Mouse (Mus musculus) kidney, postnatal 0 days (tissue): ENCODE measurements around the gene Cacna2d3. TPM values are rescaled to one million over a fixed set of nuclear protein-coding genes. Genes with fewer than 3 reads are reported as not detected.

Experiments used
- ATAC-seq: fragments of 200-750 bp; cut with Nextera tagmentation; replicated peaks from 2 replicates; pipeline ENCODE4 v1.8.0; 2017; ENCODE audit warnings: low read depth, moderate number of reproducible peaks, moderate TSS enrichment, moderate library complexity; ENCODE audit not compliant: low FRiP score
- DNase-seq: peaks from one replicate; pipeline ENCODE4 v3.0.0-alpha.2; 2016; ENCODE audit warnings: low spot score
- H3K27ac ChIP-seq: fragments of 300-500 bp; sonication (generic); 2 replicates; pipeline ENCODE4 v1.5.1; 2014; ENCODE audit warnings: mild to moderate bottlenecking
- H3K27me3 ChIP-seq: fragments of 300-500 bp; sonication (generic); 2 replicates; pipeline ENCODE4 v1.6.1; 2014; ENCODE audit warnings: low read length, mixed read lengths; ENCODE audit not compliant: insufficient read depth
- H3K36me3 ChIP-seq: fragments of 300-500 bp; sonication (generic); 2 replicates; pipeline ENCODE4 v1.6.1; 2014; ENCODE audit warnings: low read length, mixed read lengths; ENCODE audit not compliant: insufficient read depth
- H3K4me1 ChIP-seq: fragments of 300-500 bp; sonication (generic); replicated peaks from 2 replicates; pipeline ENCODE4 v1.6.1; 2014; ENCODE audit warnings: antibody characterized with exemption, low read length, mixed read lengths; ENCODE audit not compliant: insufficient read depth
- H3K4me2 ChIP-seq: fragments of 300-500 bp; sonication (generic); 2 replicates; pipeline ENCODE4 v1.6.1; 2014; ENCODE audit warnings: mild to moderate bottlenecking, low read length, moderate library complexity, mixed read lengths
- H3K4me3 ChIP-seq: fragments of 300-500 bp; sonication (generic); replicated peaks from 2 replicates; pipeline ENCODE4 v1.5.1; 2014; ENCODE audit warnings: low read depth, low read length
- H3K9ac ChIP-seq: fragments of 300-500 bp; sonication (generic); 2 replicates; pipeline ENCODE4 v1.6.1; 2014; ENCODE audit warnings: low read depth, low read length
- H3K9me3 ChIP-seq: fragments of 300-500 bp; sonication (generic); replicated peaks from 2 replicates; pipeline ENCODE4 v1.6.1; 2016; ENCODE audit warnings: low read length, inconsistent platforms, mixed read lengths
- CTCF ChIP-seq: IDR thresholded peaks from 2 replicates; pipeline ENCODE4 v1.5.1; 2016; ENCODE audit warnings: antibody characterized with exemption, low read depth, mild to moderate bottlenecking, moderate library complexity
- WGBS: fragments of 180-500 bp; shearing (Covaris S2); extraction: QIAGEN DNeasy Blood & Tissue Kit; methylation state at CpG from one replicate; pipeline ENCODE4 v1.1.7; 2014; 5-methylcytosine and 5-hydroxymethylcytosine counted together
- polyA plus RNA-seq: library from polyadenylated mRNA; unstranded; fragments of >200 nt; fragmentation: Nextera tagmentation; extraction: Ambion mirVana; gene quantifications from 2 replicates; pipeline ENCODE4 v1.2.1, GENCODE M21; 2015

Gene Cacna2d3
- polyA plus RNA-seq, 1 experiment from 2014 or later: 1.8 TPM

- ATAC-seq: no peak
Observed at GRCm38 (mm10) chr14:29077418-29077817, 644.2 kb downstream of the Cacna2d3 start.

GRCm38 (mm10) chr14:29073747-29074146 is 647.9 kb downstream of the Cacna2d3 start:
- Histone ChIP-seq H3K27me3 (no peaks in the 10 kb centered on the region), H3K9ac (no peak overlapping the region), H3K4me3 (no peak overlapping the region), H3K4me1 (no peaks in the 10 kb centered on the region), H3K27ac (no peak overlapping the region), H3K36me3 (no peaks in the 10 kb centered on the region), H3K4me2 (no peak overlapping the region), H3K9me3 (no peaks in the 10 kb centered on the region)
- peak; percentile 61 for TF ChIP-seq CTCF
- ATAC-seq (no peak), DNase-seq (peak; percentile 47)
- WGBS: 72% methylated on average over 4 of the region's 4 CpGs

More at GRCm38 (mm10) chr14:29077418-29077817, 644.2 kb downstream of the Cacna2d3 start:
- H3K4me2 ChIP-seq: no peak overlapping the region
- no peaks in the 10 kb centered on the region for H3K36me3 ChIP-seq
- H3K9me3 ChIP-seq: no peaks in the 10 kb centered on the region
- H3K4me1 ChIP-seq: no peaks in the 10 kb centered on the region
- no peak overlapping the region for H3K27ac ChIP-seq
- TF ChIP-seq CTCF: no peak
- no peak for DNase-seq
- no peaks in the 10 kb centered on the region for H3K27me3 ChIP-seq
- no peak overlapping the region for H3K9ac ChIP-seq
- no peak overlapping the region for H3K4me3 ChIP-seq
- 65% methylated on average over 3 of the region's 3 CpGs for WGBS

GRCm38 (mm10) chr14:29062676-29063075 is 659.0 kb downstream of the Cacna2d3 start:
- no peak for TF ChIP-seq CTCF
- 92% methylated on average over 2 of the region's 2 CpGs for WGBS
- no peak for ATAC-seq

GRCm38 (mm10) chr14:29061491-29061890 is 660.2 kb downstream of the Cacna2d3 start:
- no peak for TF ChIP-seq CTCF
- H3K4me2 ChIP-seq: no peak overlapping the region
- H3K27me3 ChIP-seq: no peaks in the 10 kb centered on the region
- H3K4me1 ChIP-seq: no peaks in the 10 kb centered on the region
- no peaks in the 10 kb centered on the region for H3K36me3 ChIP-seq
- WGBS: 73% methylated on average over 1 of the region's 1 CpGs
- H3K9ac ChIP-seq: no peak overlapping the region
- no peak overlapping the region for H3K4me3 ChIP-seq
- no peak for ATAC-seq
- H3K9me3 ChIP-seq: no peaks in the 10 kb centered on the region
- no peak for DNase-seq
- H3K27ac ChIP-seq: no peak overlapping the region

More at GRCm38 (mm10) chr14:29062676-29063075, 659.0 kb downstream of the Cacna2d3 start:
- Histone ChIP-seq H3K4me1 (no peaks in the 10 kb centered on the region), H3K9me3 (no peaks in the 10 kb centered on the region), H3K36me3 (no peaks in the 10 kb centered on the region), H3K9ac (no peak overlapping the region), H3K4me2 (no peak overlapping the region), H3K27me3 (no peaks in the 10 kb centered on the region), H3K27ac (no peak overlapping the region), H3K4me3 (no peak overlapping the region)
- DNase-seq: no peak

GRCm38 (mm10) chr14:29060679-29061078 is 661.0 kb downstream of the Cacna2d3 start:
- TF ChIP-seq CTCF: no peak
- H3K27ac ChIP-seq: no peak overlapping the region
- DNase-seq: no peak
- H3K9me3 ChIP-seq: no peaks in the 10 kb centered on the region
- no peaks in the 10 kb centered on the region for H3K27me3 ChIP-seq
- H3K36me3 ChIP-seq: no peaks in the 10 kb centered on the region
- no peak overlapping the region for H3K4me3 ChIP-seq
- no peak for ATAC-seq
- H3K9ac ChIP-seq: no peak overlapping the region
- H3K4me1 ChIP-seq: no peaks in the 10 kb centered on the region
- H3K4me2 ChIP-seq: no peak overlapping the region

GRCm38 (mm10) chr14:29051951-29052835 is 669.5 kb downstream of the Cacna2d3 start:
- H3K4me3 ChIP-seq: no peak overlapping the region
- H3K27me3 ChIP-seq: no peaks in the 10 kb centered on the region
- H3K36me3 ChIP-seq: no peaks in the 10 kb centered on the region
- H3K27ac ChIP-seq: no peak overlapping the region
- H3K9me3 ChIP-seq: no peaks in the 10 kb centered on the region
- WGBS: 35% methylated on average over 16 of the region's 16 CpGs
- TF ChIP-seq CTCF: 0 out of 2 replicates have a peak, but pooled peaks have one; percentile 5
- ATAC-seq (no peak), DNase-seq (peak; percentile 9)
- H3K9ac ChIP-seq: no peak overlapping the region
- no peaks in the 10 kb centered on the region for H3K4me1 ChIP-seq
- no peak overlapping the region for H3K4me2 ChIP-seq
